Mouse (Mus musculus) CH12.LX (cell line): ENCODE data around the gene Zcchc7. TPM values are rescaled to one million over a fixed set of nuclear protein-coding genes. Genes with fewer than 3 reads are reported as not detected.

Source experiments
- DNase-seq: peaks from one replicate; pipeline ENCODE4 v3.0.0-alpha.2; 2013; ENCODE audit errors: extremely low read depth
- H3K27ac ChIP-seq: 2 replicates; pipeline ENCODE4 v1.5.1; 2012; ENCODE audit warnings: low read depth, mild to moderate bottlenecking, control low read depth, moderate library complexity; ENCODE audit not compliant: insufficient read depth
- H3K27me3 ChIP-seq: replicated peaks from 2 replicates; pipeline ENCODE3; 2012; ENCODE audit warnings: inconsistent platforms
- H3K36me3 ChIP-seq, 2 experiments: replicated peaks in 1 of 2; 2 replicates each; pipeline versions ENCODE3 to v1.6.1; 2012; ENCODE audit warnings: inconsistent platforms in 1 of 2, low read length in 1 of 2, mild to moderate bottlenecking in 1 of 2, mixed read lengths in 1 of 2, moderate library complexity in 1 of 2; ENCODE audit not compliant: control insufficient read depth in 1 of 2, insufficient read depth in 1 of 2
- H3K4me1 ChIP-seq, 2 experiments: 2 replicates each; pipeline ENCODE4 v1.6.1; 2012; ENCODE audit warnings: inconsistent platforms in 1 of 2, moderate library complexity in 1 of 2; ENCODE audit not compliant: insufficient read depth in 2 of 2, control insufficient read depth in 1 of 2
- H3K4me2 ChIP-seq: 2 replicates; pipeline ENCODE4 v1.6.1; 2012; ENCODE audit warnings: low read depth, mild to moderate bottlenecking, control low read depth; ENCODE audit not compliant: poor library complexity, insufficient read depth, severe bottlenecking
- H3K4me3 ChIP-seq, 3 experiments: fragments of 150-350 bp in 1 of 3; sonication (generic) in 1 of 3; replicated peaks in 1 of 3; 2 replicates each; pipeline versions ENCODE3 to v1.5.1; 2011 to 2012; ENCODE audit warnings: low read depth in 2 of 3, low read length in 2 of 3, mild to moderate bottlenecking in 2 of 3, moderate library complexity in 2 of 3, control low read depth in 1 of 3, improper control_type of control experiment in 1 of 3, inconsistent platforms in 1 of 3, mixed read lengths in 1 of 3; ENCODE audit not compliant: poor library complexity in 1 of 3
- H3K79me2 ChIP-seq: replicated peaks from 2 replicates; pipeline ENCODE4 v1.6.1; 2012; ENCODE audit warnings: mild to moderate bottlenecking, moderate library complexity; ENCODE audit not compliant: control insufficient read depth, poor library complexity, insufficient read depth, severe bottlenecking; ENCODE audit errors: extremely low read depth
- H3K9ac ChIP-seq: 2 replicates; pipeline ENCODE4 v1.6.1; 2012; ENCODE audit warnings: low read depth, mild to moderate bottlenecking, control low read depth, moderate library complexity; ENCODE audit not compliant: insufficient read depth
- H3K9me3 ChIP-seq: replicated peaks from 2 replicates; pipeline ENCODE3; 2012; ENCODE audit warnings: low read length, inconsistent platforms, mixed read lengths
- BHLHE40 ChIP-seq: IDR thresholded peaks from 2 replicates; pipeline ENCODE4 v1.6.1; 2011; ENCODE audit warnings: mild to moderate bottlenecking, low read depth, low read length, improper control_type of control experiment
- CHD1 ChIP-seq: IDR thresholded peaks from 2 replicates; pipeline ENCODE4 v1.6.1; 2012; ENCODE audit warnings: low read depth, low read length, improper control_type of control experiment, inconsistent platforms
- CTCF ChIP-seq, 2 experiments: IDR thresholded peaks in 1 of 2; conservative IDR thresholded peaks in 1 of 2; 2 replicates each; pipeline ENCODE4 v1.5.1; 2011 to 2012; ENCODE audit warnings: low read depth in 2 of 2, low read length in 2 of 2, improper control_type of control experiment in 1 of 2, inconsistent platforms in 1 of 2, mild to moderate bottlenecking in 1 of 2, moderate library complexity in 1 of 2
- E2F4 ChIP-seq: IDR thresholded peaks from 2 replicates; pipeline ENCODE4 v1.6.1; 2011; ENCODE audit warnings: low read depth, low read length, improper control_type of control experiment; ENCODE audit not compliant: insufficient replicate concordance
- ETS1 ChIP-seq: conservative IDR thresholded peaks from 2 replicates; pipeline ENCODE4 v1.6.1; 2012; ENCODE audit warnings: low read depth, mild to moderate bottlenecking, inconsistent platforms, low read length, improper control_type of control experiment, moderate library complexity
- GABPA ChIP-seq: IDR thresholded peaks from 2 replicates; pipeline ENCODE4 v1.6.1; 2012; ENCODE audit warnings: low read depth, low read length, improper control_type of control experiment, inconsistent platforms; ENCODE audit not compliant: insufficient replicate concordance
- IRF4 ChIP-seq: IDR thresholded peaks from 2 replicates; pipeline ENCODE4 v1.6.1; 2014; ENCODE audit warnings: low read depth, mild to moderate bottlenecking, inconsistent platforms, low read length, improper control_type of control experiment
- JUN ChIP-seq: IDR thresholded peaks from 2 replicates; pipeline ENCODE4 v1.6.1; 2011; ENCODE audit warnings: low read depth, mild to moderate bottlenecking, low read length, improper control_type of control experiment, moderate library complexity; ENCODE audit not compliant: insufficient read depth
- JUND ChIP-seq: conservative IDR thresholded peaks from 2 replicates; pipeline ENCODE4 v1.6.1; 2011; ENCODE audit warnings: low read depth, low read length, improper control_type of control experiment
- KAT2A ChIP-seq: IDR thresholded peaks from 2 replicates; pipeline ENCODE4 v1.6.1; 2012; ENCODE audit warnings: low read length, improper control_type of control experiment, inconsistent platforms; ENCODE audit not compliant: insufficient replicate concordance
- MAFK ChIP-seq: IDR thresholded peaks from 2 replicates; pipeline ENCODE4 v1.6.1; 2011; ENCODE audit warnings: low read length, improper control_type of control experiment; ENCODE audit not compliant: insufficient replicate concordance
- MAX ChIP-seq: IDR thresholded peaks from 2 replicates; pipeline ENCODE4 v1.6.1; 2011; ENCODE audit warnings: low read length, improper control_type of control experiment
- MAZ ChIP-seq: IDR thresholded peaks from 2 replicates; pipeline ENCODE4 v1.6.1; 2012; ENCODE audit warnings: low read depth, mild to moderate bottlenecking, inconsistent platforms, low read length, improper control_type of control experiment, moderate library complexity
- MEF2A ChIP-seq: IDR thresholded peaks from 2 replicates; pipeline ENCODE4 v1.6.1; 2014; ENCODE audit warnings: low read depth, mild to moderate bottlenecking, inconsistent platforms, low read length, improper control_type of control experiment, borderline replicate concordance
- MXI1 ChIP-seq: IDR thresholded peaks from 2 replicates; pipeline ENCODE4 v1.6.1; 2011; ENCODE audit warnings: mild to moderate bottlenecking, low read depth, low read length, improper control_type of control experiment
- MYC ChIP-seq: IDR thresholded peaks from 2 replicates; pipeline ENCODE4 v1.6.1; 2011; ENCODE audit warnings: low read depth, mild to moderate bottlenecking, improper control_type of control experiment, low read length
- NELFE ChIP-seq: IDR thresholded peaks from 2 replicates; pipeline ENCODE4 v1.6.1; 2011; ENCODE audit warnings: low read depth, low read length, improper control_type of control experiment
- NRF1 ChIP-seq: IDR thresholded peaks from 2 replicates; pipeline ENCODE4 v1.6.1; 2014; ENCODE audit warnings: low read depth, mild to moderate bottlenecking, inconsistent platforms, low read length, improper control_type of control experiment, moderate library complexity
- PAX5 ChIP-seq: IDR thresholded peaks from 2 replicates; pipeline ENCODE4 v1.6.1; 2012; ENCODE audit warnings: low read length, inconsistent platforms, mixed read lengths
- POLR2A ChIP-seq: IDR thresholded peaks from 2 replicates; pipeline ENCODE4 v1.6.1; 2011; ENCODE audit warnings: low read depth, mild to moderate bottlenecking, improper control_type of control experiment, low read length
- POLR2AphosphoS2 ChIP-seq: IDR thresholded peaks from 2 replicates; pipeline ENCODE4 v1.6.1; 2011; ENCODE audit warnings: low read depth, low read length, improper control_type of control experiment
- RAD21 ChIP-seq: IDR thresholded peaks from 2 replicates; pipeline ENCODE4 v1.6.1; 2011; ENCODE audit warnings: low read depth, mild to moderate bottlenecking, low read length, improper control_type of control experiment, moderate library complexity
- RCOR1 ChIP-seq: conservative IDR thresholded peaks from 2 replicates; pipeline ENCODE4 v1.6.1; 2012; ENCODE audit warnings: low read depth, mild to moderate bottlenecking, inconsistent platforms, low read length, improper control_type of control experiment
- SIN3A ChIP-seq: IDR thresholded peaks from 2 replicates; pipeline ENCODE4 v1.6.1; 2012; ENCODE audit warnings: low read length, improper control_type of control experiment, inconsistent platforms
- SMC3 ChIP-seq: IDR thresholded peaks from 2 replicates; pipeline ENCODE4 v1.6.1; 2011; ENCODE audit warnings: low read depth, low read length, improper control_type of control experiment
- TBP ChIP-seq: conservative IDR thresholded peaks from 2 replicates; pipeline ENCODE4 v1.6.1; 2011; ENCODE audit warnings: low read depth, low read length, improper control_type of control experiment
- TCF12 ChIP-seq: IDR thresholded peaks from 2 replicates; pipeline ENCODE4 v1.6.1; 2014; ENCODE audit warnings: low read depth, mild to moderate bottlenecking, inconsistent platforms, low read length, improper control_type of control experiment
- USF1 ChIP-seq: IDR thresholded peaks from 2 replicates; pipeline ENCODE4 v1.6.1; 2014; ENCODE audit warnings: low read depth, mild to moderate bottlenecking, inconsistent platforms, low read length, improper control_type of control experiment
- ZC3H11A ChIP-seq: IDR thresholded peaks from 2 replicates; pipeline ENCODE4 v1.6.1; 2012; ENCODE audit warnings: low read depth, mild to moderate bottlenecking, inconsistent platforms, low read length, improper control_type of control experiment
- ZKSCAN1 ChIP-seq: IDR thresholded peaks from 2 replicates; pipeline ENCODE4 v1.6.1; 2012; ENCODE audit warnings: low read depth, inconsistent platforms, low read length, improper control_type of control experiment, borderline replicate concordance
- ZMIZ1 ChIP-seq: IDR thresholded peaks from 2 replicates; pipeline ENCODE4 v1.6.1; 2012; ENCODE audit warnings: low read depth, mild to moderate bottlenecking, inconsistent platforms, low read length, improper control_type of control experiment
- ZNF384 ChIP-seq: IDR thresholded peaks from 2 replicates; pipeline ENCODE4 v1.6.1; 2012; ENCODE audit warnings: low read depth, low read length, improper control_type of control experiment, inconsistent platforms
- dilution Hi-C: fragments of 300-500 bp; cut with MboI; formaldehyde crosslinking; loops from 2 replicates; pipeline ENCODE4 v1.14.3; 2020; ENCODE audit warnings: low sequenced_read_pairs; ENCODE audit not compliant: extremely low pct_unique_long_range_greater_than_20kb, extremely low pct_ligation_motif_present
- in situ Hi-C: fragments of 300-500 bp; cut with MboI; formaldehyde crosslinking; loops from 3 replicates; pipeline ENCODE4 v1.14.3; 2019; ENCODE audit warnings: low sequenced_read_pairs, low pct_ligation_motif_present, low pct_unique_long_range_greater_than_20kb, mixed read lengths
- polyA plus RNA-seq: library from polyadenylated mRNA; unstranded; fragments of >175 nt; gene quantifications from 2 replicates; pipeline ENCODE4 v1.2.1, GENCODE M21; 2012; ENCODE audit warnings: low read depth; ENCODE audit not compliant: insufficient read length
- total RNA-seq, 2 experiments: library from RNA; depleted of rRNA; stranded (reverse); fragments of 300-350 nt in 1 of 2; fragments of >200 nt in 1 of 2; gene quantifications; 2 replicates each; pipeline ENCODE4 v1.2.3; 2012 to 2014

The Zcchc7 gene
- total and polyA plus RNA-seq, 3 experiments = 21.0 to 27.6 (median 25.2) TPM

GRCm38 (mm10) chr4:44906399-44906798 is 150.7 kb downstream of the Zcchc7 start:
- DNase-seq = no peak
- no peak overlapping the region for H3K27ac ChIP-seq
- no peak for TF ChIP-seq ZKSCAN1
- TF ChIP-seq SIN3A = no peak
- no peak for TF ChIP-seq JUND
- TF ChIP-seq RCOR1 = no peak
- TF ChIP-seq TCF12 = no peak
- no peak for TF ChIP-seq MAX
- no peak for TF ChIP-seq POLR2A
- TF ChIP-seq ZMIZ1 = no peak
- TF ChIP-seq PAX5 = no peak
- no peak for TF ChIP-seq NELFE
- no peak for TF ChIP-seq ZNF384
- no peak for TF ChIP-seq IRF4
- TF ChIP-seq MXI1 = no peak
- TF ChIP-seq E2F4 = no peak
- no peak for TF ChIP-seq KAT2A
- no peak for TF ChIP-seq GABPA
- TF ChIP-seq MYC = no peak
- no peak for TF ChIP-seq MAZ
- TF ChIP-seq SMC3 = no peak
- H3K9me3 ChIP-seq = no peaks in the 10 kb centered on the region
- no peak overlapping the region for H3K9ac ChIP-seq
- H3K4me2 ChIP-seq = no peak overlapping the region
- H3K36me3 ChIP-seq = peaks cover 3 to 11% of the 10 kb centered on the region in 2 experiments
- dilution Hi-C loops = no loop called here
- H3K79me2 ChIP-seq = peaks cover 3% of the 10 kb centered on the region; the same call in 1 of the 2 replicates
- peaks cover 0 to 71% of the 10 kb centered on the region in 2 experiments; a peak in 2 of 4 replicates for H3K4me1 ChIP-seq
- no peaks in the 10 kb centered on the region for H3K27me3 ChIP-seq
- in situ Hi-C loops = loop anchor here (10.0 to 25.0 kb wide), 2 partner anchors 232 to 344 kb away; no protein-coding TSS in a partner anchor
- no peak overlapping the region for H3K4me3 ChIP-seq

GRCm38 (mm10) chr4:44910065-44910464 is 154.4 kb downstream of the Zcchc7 start:
- no peak overlapping the region for H3K4me2 ChIP-seq
- DNase-seq = peak; percentile 79
- H3K4me1 ChIP-seq = peaks cover 0 to 70% of the 10 kb centered on the region in 2 experiments; a peak in 2 of 4 replicates
- in situ Hi-C loops = loop anchor here (25.0 kb wide), 1 partner anchor 348 kb away; no protein-coding TSS in a partner anchor
- no peak overlapping the region for H3K9ac ChIP-seq
- H3K9me3 ChIP-seq = no peaks in the 10 kb centered on the region
- H3K36me3 ChIP-seq = peaks cover 0 to 5% of the 10 kb centered on the region in 2 experiments
- dilution Hi-C loops = no loop called here
- H3K27ac ChIP-seq = no peak overlapping the region
- H3K4me3 ChIP-seq = no peak overlapping the region
- peaks cover 2% of the 10 kb centered on the region; the same call in 1 of the 2 replicates for H3K79me2 ChIP-seq
- H3K27me3 ChIP-seq = no peaks in the 10 kb centered on the region
- no peak for TF ChIP-seq ETS1
- peak in 1 of 2 experiments; percentile 75; a peak in 2 of 4 replicates for TF ChIP-seq CTCF (conservative IDR thresholded peaks at IDR 0.05 in 1 of 2, IDR thresholded peaks at IDR 0.05 in 1 of 2; ENCODE audit: low read depth in 2 of 2, low read length in 2 of 2)
- TF ChIP-seq USF1 = no peak
- no peak for TF ChIP-seq CHD1
- peak; percentile 87 for TF ChIP-seq RAD21
- TF ChIP-seq JUN = no peak
- TF ChIP-seq MEF2A = peak; percentile 52; the same call in 1 of the 2 replicates
- peak; percentile 45; the same call in 1 of the 2 replicates for TF ChIP-seq JUND
- 0 out of 2 replicates have a peak, but pooled peaks have one; percentile 15 for TF ChIP-seq IRF4
- TF ChIP-seq TBP = no peak
- peak; percentile 71 for TF ChIP-seq MAX
- no peak for TF ChIP-seq PAX5
- TF ChIP-seq POLR2AphosphoS2 = no peak
- TF ChIP-seq BHLHE40 = peak; percentile 44; the same call in 1 of the 2 replicates
- no peak for TF ChIP-seq ZNF384
- TF ChIP-seq MAFK = no peak
- peak; percentile 75 for TF ChIP-seq SMC3
- no peak for TF ChIP-seq NRF1
- no peak for TF ChIP-seq ZKSCAN1
- peak; percentile 19; the same call in 1 of the 2 replicates for TF ChIP-seq ZC3H11A
